In genomic region chr9:35370031-35370430, GRCm38 (mm10) we compare ENCODE assay signal across 14 mouse cellular contexts.
"Had no signal": no experiment of that assay in that cellular context is flagged by ENCODE, and none has a peak within 500 bp of the region (broad histone marks: within the 10 kb centered on the region; RNA-seq: fewer than 3 reads in every experiment).

No protein-coding gene starts in this region.

- H3K27me3 ChIP-seq: kidney, embryonic 15.5 days; limb, embryonic 13.5 days; liver, embryonic 13.5 days had no signal

- H3K36me3 ChIP-seq: kidney, embryonic 15.5 days; limb, embryonic 10.5 days; limb, embryonic 13.5 days; liver, embryonic 13.5 days; midbrain, embryonic 12.5 days had no signal

- H3K9me3 ChIP-seq: kidney, embryonic 15.5 days; limb, embryonic 10.5 days; limb, embryonic 13.5 days; liver, embryonic 13.5 days; midbrain, embryonic 12.5 days had no signal

- H3K4me3 ChIP-seq: kidney, embryonic 15.5 days; limb, embryonic 10.5 days; limb, embryonic 13.5 days; liver, embryonic 13.5 days; midbrain, embryonic 12.5 days had no signal

- H3K27ac ChIP-seq: kidney, embryonic 15.5 days; limb, embryonic 10.5 days; limb, embryonic 13.5 days; liver, embryonic 13.5 days had no signal

- H3K4me1 ChIP-seq: liver, embryonic 13.5 days had no signal

- ATAC-seq: midbrain, embryonic 16.5 days had no signal

- H3K9ac ChIP-seq: kidney, embryonic 15.5 days; limb, embryonic 13.5 days; liver, embryonic 13.5 days; midbrain, embryonic 12.5 days had no signal

- H3K4me2 ChIP-seq: kidney, embryonic 15.5 days; limb, embryonic 13.5 days; liver, embryonic 13.5 days; midbrain, embryonic 12.5 days had no signal

- DNase-seq: kidney, postnatal 10 days; layer of hippocampus, postnatal 36 days; liver; liver, embryonic 13.5 days; lung, adult 2 months; lung, postnatal 14 days; lung, postnatal 4 days; thymus, adult 18-20 months; thymus, postnatal 4 days had no signal
